Mouse (Mus musculus): ENCODE data around the gene Dvl2. TPM values are rescaled to one million over a fixed set of nuclear protein-coding genes. Genes with fewer than 3 reads are reported as not detected.
A peak's percentile ranks its signal among the peaks of the same experiment; 100 is the strongest.

The Dvl2 gene
- polyA plus RNA-seq, 1 experiment = 45.7 TPM

DNA sequence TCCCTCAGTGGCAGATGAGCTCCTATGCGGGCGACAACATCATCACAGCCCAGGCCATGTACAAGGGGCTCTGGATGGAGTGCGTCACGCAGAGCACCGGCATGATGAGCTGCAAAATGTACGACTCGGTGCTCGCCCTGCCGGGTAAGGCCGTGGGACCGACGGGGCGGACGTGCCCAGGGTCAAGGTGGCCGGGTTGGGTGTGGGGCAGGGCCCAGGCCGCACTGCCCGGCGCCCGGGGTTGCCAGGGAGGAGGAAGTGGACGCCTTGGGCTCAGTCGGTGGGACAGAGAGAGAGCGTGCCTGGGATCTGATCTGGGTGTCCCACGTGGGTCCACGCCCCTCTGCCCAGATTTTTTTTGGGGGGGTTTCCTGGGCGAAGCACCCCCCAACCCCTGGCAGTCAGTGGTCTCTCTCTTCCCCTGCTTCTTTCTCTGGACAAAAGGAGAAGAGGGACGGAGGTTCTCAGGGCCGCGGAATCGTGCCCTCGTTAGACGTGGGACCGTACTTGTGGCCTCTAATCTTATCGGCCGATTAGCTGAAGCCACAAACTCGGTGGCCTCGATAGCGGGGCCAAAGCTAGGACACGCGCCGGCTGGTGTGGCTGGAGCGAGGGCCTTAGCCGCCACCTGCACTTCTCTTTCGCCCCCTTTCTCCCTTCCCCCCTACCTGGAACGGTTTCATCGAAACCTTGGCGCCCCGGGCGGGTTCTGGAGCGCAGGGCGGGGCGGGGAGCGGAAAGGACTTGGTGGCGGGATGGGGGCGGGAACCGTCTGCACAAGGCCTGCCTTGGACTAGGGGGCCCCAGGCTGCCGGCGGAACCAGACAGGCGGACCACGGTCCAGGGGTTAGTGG is 34.2 kb upstream of the Dvl2 start:
- DNase-seq (ENCODE audit: low read depth) = no peak
- TF ChIP-seq POLR2A (IDR thresholded peaks at IDR 0.05; ENCODE audit: borderline replicate concordance, extremely low read depth, insufficient read depth, insufficient read length, poor library complexity, severe bottlenecking) (no peak), CTCF (IDR thresholded peaks at IDR 0.05; ENCODE audit: borderline replicate concordance, extremely low read depth, insufficient read depth, insufficient read length) (no peak)

DNA sequence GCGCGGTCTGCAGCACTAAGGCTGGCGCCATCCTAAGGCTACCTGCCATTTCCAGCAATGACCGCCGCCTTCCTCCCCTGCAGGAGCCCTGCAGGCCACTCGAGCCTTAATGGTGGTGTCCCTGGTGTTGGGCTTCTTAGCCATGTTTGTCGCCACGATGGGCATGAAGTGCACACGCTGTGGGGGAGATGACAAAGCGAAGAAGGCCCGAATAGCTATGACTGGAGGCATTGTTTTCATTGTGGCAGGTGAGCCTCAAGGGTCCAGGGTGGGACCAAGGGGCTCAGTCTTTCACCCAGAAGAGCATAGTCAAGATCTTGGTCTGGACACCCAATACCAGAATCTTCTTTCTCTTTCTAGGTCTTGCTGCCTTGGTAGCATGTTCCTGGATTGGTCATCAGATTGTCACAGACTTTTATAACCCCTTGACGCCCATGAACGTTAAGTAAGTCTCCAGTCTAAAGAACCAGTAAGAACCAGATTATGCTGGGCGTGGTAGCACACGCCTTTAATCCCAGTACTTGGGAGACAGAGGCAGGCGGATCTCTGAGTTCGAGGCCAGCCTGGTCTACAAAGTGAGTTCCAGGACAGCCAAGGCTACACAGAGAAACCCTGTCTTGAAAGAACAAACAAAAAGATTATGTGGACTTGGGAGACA is 33.4 kb upstream of the Dvl2 start:
- no peak for DNase-seq (ENCODE audit: low read depth)
- TF ChIP-seq CTCF (IDR thresholded peaks at IDR 0.05; ENCODE audit: borderline replicate concordance, extremely low read depth, insufficient read depth, insufficient read length) (no peak), POLR2A (IDR thresholded peaks at IDR 0.05; ENCODE audit: borderline replicate concordance, extremely low read depth, insufficient read depth, insufficient read length, poor library complexity, severe bottlenecking) (no peak)

DNA sequence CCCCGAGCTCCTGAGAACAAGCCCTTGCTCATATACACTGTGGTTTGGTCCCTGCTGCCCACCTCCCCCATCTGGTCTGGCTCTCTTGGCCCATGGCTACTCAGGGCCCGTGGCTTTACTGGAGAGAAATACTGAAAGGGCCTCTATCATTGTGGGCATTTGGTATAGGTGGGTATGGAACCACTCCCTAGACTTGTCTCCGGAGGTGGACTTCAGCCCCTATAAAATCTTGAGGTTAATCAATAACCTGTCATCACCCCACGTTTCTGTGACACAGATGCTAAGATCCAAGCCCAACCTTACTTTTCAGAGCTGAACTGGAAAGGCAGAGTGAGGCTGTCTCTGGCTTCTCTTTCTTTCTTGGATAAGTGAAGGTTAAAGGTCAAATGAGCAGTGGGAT is 31.6 kb upstream of the Dvl2 start:
- no peak for DNase-seq (ENCODE audit: low read depth)
- no peak for TF ChIP-seq CTCF (IDR thresholded peaks at IDR 0.05; ENCODE audit: borderline replicate concordance, extremely low read depth, insufficient read depth, insufficient read length)
- TF ChIP-seq POLR2A (IDR thresholded peaks at IDR 0.05; ENCODE audit: borderline replicate concordance, extremely low read depth, insufficient read depth, insufficient read length, poor library complexity, severe bottlenecking) = no peak

DNA sequence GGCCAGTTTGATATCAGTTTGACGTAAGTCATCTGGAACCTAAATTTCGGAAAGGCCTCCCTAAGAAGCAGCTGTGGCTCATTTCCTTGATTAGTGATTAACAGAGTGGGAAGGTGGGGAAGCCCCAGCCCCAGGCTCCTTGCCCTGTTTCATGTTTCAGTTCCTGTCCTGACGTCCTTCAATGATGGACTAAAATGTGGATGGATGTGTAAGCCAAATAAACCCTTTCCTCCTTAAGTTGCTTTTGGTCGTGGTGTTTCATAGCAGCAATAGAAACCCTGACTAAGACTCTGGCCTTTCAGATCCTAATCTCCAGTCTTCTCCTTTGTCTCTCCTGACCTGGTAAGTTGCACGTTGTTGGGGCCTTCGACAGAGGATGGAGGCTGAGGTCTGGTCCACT is 30.2 kb upstream of the Dvl2 start:
- DNase-seq (ENCODE audit: low read depth) = no peak
- TF ChIP-seq POLR2A (IDR thresholded peaks at IDR 0.05; ENCODE audit: borderline replicate concordance, extremely low read depth, insufficient read depth, insufficient read length, poor library complexity, severe bottlenecking) = no peak
- TF ChIP-seq CTCF (IDR thresholded peaks at IDR 0.05; ENCODE audit: borderline replicate concordance, extremely low read depth, insufficient read depth, insufficient read length) = no peak

DNA sequence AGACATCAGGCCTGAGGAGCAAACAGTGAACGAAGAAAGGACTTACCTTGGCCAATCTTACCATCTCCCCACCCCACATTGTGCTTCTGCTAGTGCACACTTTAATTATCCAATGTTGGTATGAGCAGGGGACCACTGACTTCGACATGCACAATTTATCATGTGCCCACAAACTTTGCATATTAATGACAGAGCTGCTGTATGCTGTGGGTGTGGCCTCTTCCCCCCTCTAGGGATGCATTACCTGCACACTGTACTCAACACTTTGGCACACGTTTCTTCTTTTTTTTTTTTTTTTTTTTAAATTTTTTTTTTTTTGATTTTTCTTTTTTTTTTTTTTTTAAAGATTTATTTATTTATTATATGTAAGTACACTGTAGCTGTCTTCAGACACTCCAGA is 29.6 kb upstream of the Dvl2 start:
- DNase-seq (ENCODE audit: low read depth) = no peak
- no peak for TF ChIP-seq CTCF (IDR thresholded peaks at IDR 0.05; ENCODE audit: borderline replicate concordance, extremely low read depth, insufficient read depth, insufficient read length)
- TF ChIP-seq POLR2A (IDR thresholded peaks at IDR 0.05; ENCODE audit: borderline replicate concordance, extremely low read depth, insufficient read depth, insufficient read length, poor library complexity, severe bottlenecking) = no peak

DNA sequence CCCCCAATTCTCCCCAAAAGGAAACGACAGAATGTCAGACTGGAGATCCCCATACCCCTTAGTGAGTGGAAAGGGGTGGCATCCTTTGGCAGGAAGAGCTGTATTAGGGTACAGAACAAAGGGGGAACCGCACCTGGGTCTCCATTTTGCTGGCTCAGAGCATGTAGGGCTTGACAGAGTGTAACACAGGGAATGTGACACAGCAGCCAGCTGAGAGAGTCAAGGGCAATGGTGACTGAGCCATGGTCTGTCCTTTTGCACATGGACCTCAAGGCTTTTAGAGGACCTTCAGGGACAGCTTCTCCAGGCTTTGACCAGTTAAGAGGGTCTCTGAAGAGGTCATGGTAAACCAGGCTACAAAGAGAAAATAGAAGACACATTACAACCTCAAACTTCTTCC is 25.5 kb upstream of the Dvl2 start:
- no peak for DNase-seq (ENCODE audit: low read depth)
- TF ChIP-seq POLR2A (IDR thresholded peaks at IDR 0.05; ENCODE audit: borderline replicate concordance, extremely low read depth, insufficient read depth, insufficient read length, poor library complexity, severe bottlenecking) (no peak), CTCF (IDR thresholded peaks at IDR 0.05; ENCODE audit: borderline replicate concordance, extremely low read depth, insufficient read depth, insufficient read length) (no peak)

DNA sequence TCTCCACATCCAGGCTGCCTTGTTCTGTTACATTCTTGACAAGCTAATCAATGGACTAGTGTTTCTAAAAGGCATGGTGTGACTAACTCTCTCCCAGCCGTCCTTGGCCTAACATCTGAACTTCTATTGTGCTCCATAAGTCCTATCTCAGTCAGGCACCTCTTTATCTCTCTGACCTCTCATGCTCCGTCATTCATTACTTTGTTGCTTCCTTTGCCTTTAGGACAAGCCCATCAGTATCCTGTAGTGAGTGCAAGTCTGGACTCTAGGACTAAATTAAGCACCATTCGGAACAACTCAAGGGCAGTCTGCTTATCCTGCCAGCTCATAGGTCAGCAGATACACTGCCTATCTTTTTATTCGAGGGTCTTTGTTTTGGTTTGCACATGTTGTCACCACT is 24.1 kb upstream of the Dvl2 start:
- DNase-seq (ENCODE audit: low read depth) = no peak
- no peak for TF ChIP-seq CTCF (IDR thresholded peaks at IDR 0.05; ENCODE audit: borderline replicate concordance, extremely low read depth, insufficient read depth, insufficient read length)
- TF ChIP-seq POLR2A (IDR thresholded peaks at IDR 0.05; ENCODE audit: borderline replicate concordance, extremely low read depth, insufficient read depth, insufficient read length, poor library complexity, severe bottlenecking) = no peak

DNA sequence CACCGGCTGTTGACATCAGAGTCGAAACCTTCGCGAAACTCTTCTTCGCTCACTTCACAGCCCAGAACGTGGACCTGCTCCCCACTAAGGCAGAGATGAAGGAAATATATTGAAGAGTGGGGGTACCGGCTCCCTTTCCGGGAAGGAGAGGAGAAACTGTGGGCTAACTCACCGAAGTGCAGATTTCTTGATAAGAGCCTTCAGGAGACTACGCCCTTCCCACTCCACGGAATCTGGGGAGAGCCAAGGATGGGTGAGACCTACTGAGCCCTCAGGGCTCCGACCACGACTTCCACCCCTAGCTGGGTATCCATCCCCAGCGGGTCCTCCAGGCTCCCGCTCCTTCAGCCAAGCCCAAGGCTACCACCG is 20.6 kb upstream of the Dvl2 start:
- DNase-seq (ENCODE audit: low read depth) = no peak
- TF ChIP-seq CTCF (IDR thresholded peaks at IDR 0.05; ENCODE audit: borderline replicate concordance, extremely low read depth, insufficient read depth, insufficient read length) (no peak), POLR2A (IDR thresholded peaks at IDR 0.05; ENCODE audit: borderline replicate concordance, extremely low read depth, insufficient read depth, insufficient read length, poor library complexity, severe bottlenecking) (no peak)

DNA sequence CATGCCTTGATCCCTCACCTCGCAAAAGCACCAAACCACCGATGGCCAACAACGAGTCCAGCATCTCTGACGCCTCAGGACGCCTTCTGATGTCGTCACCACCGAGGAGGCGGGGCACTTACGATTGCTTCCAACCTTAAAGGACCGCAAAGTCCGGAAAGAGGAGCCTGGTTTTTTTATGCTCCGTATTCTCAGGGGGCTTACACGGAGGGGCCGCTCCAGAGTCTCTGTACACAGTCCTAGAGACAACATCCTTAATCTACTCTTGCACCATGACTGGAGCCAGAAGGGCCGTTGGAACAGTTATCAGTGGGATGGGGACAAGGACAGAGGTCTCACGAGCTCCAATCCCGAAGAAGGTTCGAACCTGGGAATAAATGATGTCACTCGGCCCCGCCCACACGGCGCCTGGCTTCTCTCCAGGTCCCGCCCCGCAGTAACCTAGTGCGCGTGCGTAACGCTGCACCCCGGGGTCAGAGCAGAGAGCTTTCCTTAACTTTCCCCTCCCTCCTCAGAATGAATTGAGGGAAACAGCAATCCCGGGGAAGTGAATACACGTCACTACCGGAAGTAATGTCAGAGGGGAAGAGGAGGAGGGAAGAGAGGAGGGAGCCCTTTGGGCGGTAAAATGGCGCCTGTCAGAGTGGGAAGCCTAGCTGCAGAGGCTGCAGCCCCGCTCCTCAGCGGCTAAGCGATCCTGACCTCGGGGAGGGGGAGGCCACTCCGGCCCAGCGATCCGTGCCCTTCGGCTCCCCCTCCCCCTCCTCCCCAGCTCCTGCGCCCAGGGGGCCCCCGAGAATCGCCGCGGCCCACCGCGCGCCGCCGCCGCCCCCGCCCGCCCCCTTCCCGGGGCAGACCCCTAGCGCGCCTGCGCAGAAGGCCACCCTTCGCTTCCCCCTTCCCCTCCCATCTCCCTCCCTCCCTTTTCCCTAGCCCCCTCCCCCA is 19.9 kb upstream of the Dvl2 start:
- TF ChIP-seq CTCF (IDR thresholded peaks at IDR 0.05; ENCODE audit: borderline replicate concordance, extremely low read depth, insufficient read depth, insufficient read length) (no peak), POLR2A (IDR thresholded peaks at IDR 0.05; ENCODE audit: borderline replicate concordance, extremely low read depth, insufficient read depth, insufficient read length, poor library complexity, severe bottlenecking) (peak; percentile 91)
- peak; percentile 100 for DNase-seq (ENCODE audit: low read depth)

DNA sequence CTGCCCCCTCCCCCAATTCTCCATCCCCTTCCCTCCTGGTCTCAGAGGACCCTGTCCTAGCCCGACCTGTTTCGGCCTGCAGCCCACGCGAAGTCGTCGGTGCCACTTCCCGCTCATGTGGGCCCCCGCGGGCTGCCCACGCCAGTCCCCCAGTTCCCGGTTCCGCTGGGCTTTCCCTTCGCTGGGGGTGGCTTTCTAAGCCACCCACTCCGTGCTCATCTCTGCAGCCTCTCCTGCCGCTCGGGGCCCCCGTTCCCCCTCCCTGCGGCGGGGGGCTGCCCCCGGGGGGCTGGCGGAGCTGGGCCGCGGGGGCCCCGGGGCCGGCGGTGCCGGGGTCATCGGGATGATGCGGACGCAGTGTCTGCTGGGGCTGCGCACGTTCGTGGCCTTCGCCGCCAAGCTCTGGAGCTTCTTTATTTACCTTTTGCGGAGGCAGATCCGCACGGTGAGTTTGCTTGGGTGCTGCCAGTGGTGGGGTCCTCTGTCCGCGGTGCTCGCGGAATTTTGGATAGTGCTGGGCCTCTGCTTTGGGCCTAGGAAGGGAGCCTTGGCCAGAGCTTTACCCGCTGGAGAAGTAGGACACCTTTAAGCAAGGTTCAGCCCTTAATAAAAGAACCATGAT is 19.1 kb upstream of the Dvl2 start, which contains the start of gene Ctdnep1:
TSS of gene Ctdnep1 (plus strand) at position 16 of the 622 bp plus-strand sequence.
- TF ChIP-seq POLR2A (IDR thresholded peaks at IDR 0.05; ENCODE audit: borderline replicate concordance, extremely low read depth, insufficient read depth, insufficient read length, poor library complexity, severe bottlenecking) = no peak
- no peak for TF ChIP-seq CTCF (IDR thresholded peaks at IDR 0.05; ENCODE audit: borderline replicate concordance, extremely low read depth, insufficient read depth, insufficient read length)
- no peak for DNase-seq (ENCODE audit: low read depth)

Data from brain, embryonic 14.5 days (tissue).